Mouse (Mus musculus) megakaryocyte progenitor cell, adult 5-6 weeks (primary cell): ENCODE data around the gene Idi2. TPM values are rescaled to one million over a fixed set of nuclear protein-coding genes. Genes with fewer than 3 reads are reported as not detected.
"Not testable (repeated sequence)": the region's sequence is repeated elsewhere in the genome, so short reads cannot be mapped to it uniquely, and the experiment has no call there.

Experiments used
- ATAC-seq: replicated peaks from 2 replicates; pipeline ENCODE4 v1.8.0; 2016; ENCODE audit warnings: mild to moderate bottlenecking, moderate TSS enrichment, inconsistent platforms; ENCODE audit not compliant: poor library complexity
- total RNA-seq, 2 experiments: library from RNA; stranded (forward) in 1 of 2; stranded (reverse) in 1 of 2; fragments of 157-497, 149-512 nt in 1 of 2; fragments of 200-1000 nt in 1 of 2; gene quantifications; 2 replicates each; pipeline versions ENCODE4 v1.2.3 to v1.2.4; 2015 to 2017

Idi2 gene
- total RNA-seq, 2 experiments from 2014 or later = not detected

- ATAC-seq = peak; percentile 89
Observed at GRCm38 (mm10) chr13:8995990-8996786, 43.5 kb downstream of the Idi2 start, which contains the start of gene Gtpbp4. TSS of gene Gtpbp4 (minus strand) at chr13:8996083.

- ATAC-seq = not testable (repeated sequence)
Observed at GRCm38 (mm10) chr13:8997221-8997620, 44.6 kb downstream of the Idi2 start.

GRCm38 (mm10) chr13:8999464-8999863 lies 46.8 kb downstream of the Idi2 start:
- ATAC-seq = no peak

- no peak for ATAC-seq
Observed at GRCm38 (mm10) chr13:9003306-9003705, 50.6 kb downstream of the Idi2 start.

Other genes starting within 250 kb of the Idi2 start
- gene Wdr37, start 81.0 kb upstream of the Idi2 start, total RNA-seq (2015) = 19.4 and 20.0 TPM in 2 replicates
- gene Wdr37, start 81.0 kb upstream of the Idi2 start, total RNA-seq (2017) = 16.7 and 18.1 TPM in 2 replicates
- gene Idi1, start 67.4 kb upstream of the Idi2 start, total RNA-seq (2015) = 33.1 and 33.4 TPM in 2 replicates
- gene Idi1, start 67.4 kb upstream of the Idi2 start, total RNA-seq (2017) = 24.1 and 27.9 TPM in 2 replicates
- gene Gm9745, start 4.6 kb upstream of the Idi2 start, total RNA-seq (2015) = not detected in 2 replicates
- gene Gm9745, start 4.6 kb upstream of the Idi2 start, total RNA-seq (2017) = not detected in 2 replicates
- gene Gtpbp4, start 43.2 kb downstream of the Idi2 start, total RNA-seq (2015) = 120 and 127 TPM in 2 replicates
- 135 and 165 TPM in 2 replicates for gene Gtpbp4, start 43.2 kb downstream of the Idi2 start, total RNA-seq (2017)
- gene Larp4b, start 141.0 kb downstream of the Idi2 start, total RNA-seq (2015) = 77.1 and 82.9 TPM in 2 replicates
- gene Larp4b, start 141.0 kb downstream of the Idi2 start, total RNA-seq (2017) = 73.3 and 90.9 TPM in 2 replicates